Mouse (Mus musculus): ENCODE measurements around the gene Olfr24. TPM values are rescaled to one million over a fixed set of nuclear protein-coding genes. Genes with fewer than 3 reads are reported as not detected.

The Olfr24 gene
- not detected in 2 replicates for polyA plus RNA-seq (2012; rRNA removed)

DNA sequence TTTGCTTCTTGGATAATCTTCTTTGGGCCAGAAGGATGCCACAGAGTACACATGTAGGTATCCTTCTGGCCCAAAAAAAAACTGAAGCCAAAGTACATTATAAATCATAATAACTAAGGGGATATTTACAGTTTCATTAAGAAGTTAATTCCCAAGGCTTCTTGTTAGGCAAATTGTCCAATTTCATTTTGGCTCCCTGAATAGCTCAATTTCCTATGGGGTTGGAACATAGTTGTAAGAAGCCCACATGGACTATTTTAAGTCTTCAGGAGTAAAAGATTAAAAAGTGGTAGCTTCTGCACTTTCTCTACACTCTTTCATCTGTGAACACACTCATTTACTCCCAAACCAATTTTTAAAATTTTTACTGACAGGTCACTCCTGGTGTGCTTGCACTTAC is at the start of gene Olfr24:
TSS of gene Olfr24 (minus strand) at position 101 of the 400 bp plus-strand sequence.

Other genes with a start within 250 kb of the Olfr24 start
- gene Muc16, start 89.5 kb downstream of the Olfr24 start, polyA plus RNA-seq (2012; rRNA removed), result 0.01 and 0.15 TPM in 2 replicates
- gene Olfr828, start 55.5 kb upstream of the Olfr24 start, polyA plus RNA-seq (2012; rRNA removed), result not detected in 2 replicates
- gene Olfr829, start 90.9 kb upstream of the Olfr24 start, polyA plus RNA-seq (2012; rRNA removed), result not detected in 2 replicates
- gene Olfr830, start 110.7 kb upstream of the Olfr24 start, polyA plus RNA-seq (2012; rRNA removed), result not detected in 2 replicates
- not detected in 2 replicates for gene Olfr832, start 173.1 kb upstream of the Olfr24 start, polyA plus RNA-seq (2012; rRNA removed)
- not detected in 2 replicates for gene Olfr834, start 224.0 kb upstream of the Olfr24 start, polyA plus RNA-seq (2012; rRNA removed)

All from central nervous system, embryonic 14 days (tissue).